Mouse (Mus musculus): ENCODE results near the gene Ilf3.

DNA sequence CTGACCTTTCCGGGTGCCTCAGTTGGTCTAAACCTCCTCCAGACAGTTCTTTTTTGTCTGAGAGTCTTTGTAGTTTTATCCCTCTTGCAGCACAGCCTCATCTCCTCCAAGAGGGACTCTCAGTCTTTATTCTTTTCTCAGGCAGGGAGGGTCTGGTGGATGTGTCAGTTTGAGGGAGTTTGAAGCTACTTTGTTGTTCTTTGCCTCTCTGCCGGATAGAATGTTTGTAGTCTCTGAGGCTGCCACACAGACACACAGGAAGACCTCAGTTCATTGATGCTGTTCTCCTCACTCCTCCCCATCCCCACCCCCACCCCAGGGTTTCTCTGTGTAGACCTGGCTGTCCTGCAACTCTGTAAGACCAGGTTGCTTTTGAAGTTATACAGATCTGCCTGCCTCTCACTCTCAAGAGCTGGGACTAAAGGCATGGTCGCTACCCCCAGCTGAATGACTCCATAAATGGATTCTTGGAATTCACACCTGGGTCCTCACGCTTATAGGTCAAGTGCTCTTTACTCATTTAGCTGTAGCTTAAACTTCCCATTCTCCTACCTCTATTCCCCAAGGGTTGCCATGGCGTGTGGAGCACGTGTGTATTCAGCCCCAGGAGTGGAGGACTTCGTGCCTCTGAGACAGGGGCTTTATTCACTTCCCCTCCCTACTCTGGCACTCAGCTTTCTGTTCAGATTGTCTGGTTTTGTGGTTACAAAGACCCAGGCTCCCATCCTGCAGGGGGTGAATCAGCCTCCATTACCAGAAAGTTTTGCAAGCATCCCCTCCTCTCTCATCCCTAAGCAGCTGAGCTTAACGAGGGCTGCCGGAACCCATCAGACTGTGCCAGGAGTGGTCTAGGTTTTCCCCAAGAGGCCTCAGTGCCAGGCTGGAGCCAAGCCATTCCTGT lies 35.3 kb upstream of the Ilf3 start:
- TF ChIP-seq TCF3 (IDR thresholded peaks at IDR 0.05; ENCODE audit: insufficient read length, low read depth) = no peak
- TF ChIP-seq POLR2A (IDR thresholded peaks at IDR 0.05; ENCODE audit: insufficient read length, low read depth) = no peak
- peak in 2 of 3 experiments; percentile 35 to 55 for TF ChIP-seq MYOD1 (IDR thresholded peaks at IDR 0.05; ENCODE audit: control insufficient read depth in 1 of 3, insufficient read length in 2 of 3, low read depth in 2 of 3)
- TF ChIP-seq MAX (IDR thresholded peaks at IDR 0.05; ENCODE audit: low read depth) = no peak
- no peak for TF ChIP-seq TCF12 (IDR thresholded peaks at IDR 0.05; ENCODE audit: insufficient read depth, poor library complexity, severe bottlenecking)
- no peak for TF ChIP-seq USF1 (IDR thresholded peaks at IDR 0.05; ENCODE audit: low read depth)
- no peak for TF ChIP-seq CEBPB (IDR thresholded peaks at IDR 0.05; ENCODE audit: insufficient read depth, poor library complexity, severe bottlenecking)
- TF ChIP-seq REST (IDR thresholded peaks at IDR 0.05; ENCODE audit: insufficient read depth, insufficient read length) = no peak
- TF ChIP-seq MYOG (IDR thresholded peaks at IDR 0.05; ENCODE audit: control insufficient read depth in 1 of 3, insufficient read depth in 1 of 3, insufficient read length in 2 of 3, low read depth in 2 of 3) = peak in 1 of 3 experiments; percentile 43
- TF ChIP-seq E2F4 (IDR thresholded peaks at IDR 0.05; ENCODE audit: insufficient read depth) = no peak
- no peak for TF ChIP-seq POLR2AphosphoS2 (IDR thresholded peaks at IDR 0.05; ENCODE audit: insufficient read length, low read depth)

All from myocyte (in vitro differentiated cells).